In the genomic region with DNA sequence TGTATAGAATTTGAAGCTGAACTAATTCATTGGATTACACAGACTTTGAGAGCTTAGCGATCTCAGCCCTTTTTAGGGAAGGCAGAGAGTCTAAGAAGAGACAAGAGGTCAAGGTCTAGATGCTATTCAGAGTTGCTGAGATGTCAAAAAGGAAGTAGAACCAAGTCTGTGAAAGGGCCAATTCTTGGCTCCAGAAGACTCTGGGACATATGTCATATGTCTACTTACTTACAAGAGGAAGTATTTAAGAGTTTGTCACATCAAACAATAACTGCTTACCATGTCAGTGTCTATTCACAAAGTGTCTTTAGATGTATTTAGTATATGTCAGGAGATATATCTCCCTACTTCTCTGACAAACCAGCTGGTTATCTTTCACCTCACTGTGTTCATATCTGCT, we compare ENCODE assay signal across 26 mouse cellular contexts.
"Had no signal": no experiment of that assay in that cellular context is flagged by ENCODE, and none has a peak within 500 bp of the region (broad histone marks: within the 10 kb centered on the region; RNA-seq: fewer than 3 reads in every experiment).

No protein-coding gene starts in this region.

- H3K36me3 ChIP-seq: heart, embryonic 13.5 days; heart, embryonic 15.5 days; hindbrain, embryonic 10.5 days; hindbrain, embryonic 12.5 days; intestine, embryonic 15.5 days; kidney, embryonic 15.5 days; limb, embryonic 13.5 days; limb, embryonic 15.5 days; liver, embryonic 12.5 days had no signal

- ATAC-seq: forebrain, postnatal 0 days; hindbrain, embryonic 16.5 days; inflammation-experienced regulatory T-cells, adult 6 months; intestine, embryonic 15.5 days; intestine, postnatal 0 days; liver, embryonic 12.5 days had no signal

- H3K4me1 ChIP-seq: intestine, embryonic 15.5 days; kidney, embryonic 15.5 days; liver, embryonic 12.5 days had no signal

- H3K9me3 ChIP-seq: heart, embryonic 13.5 days; heart, embryonic 15.5 days; hindbrain, embryonic 10.5 days; hindbrain, embryonic 12.5 days; intestine, embryonic 15.5 days; kidney, embryonic 15.5 days; limb, embryonic 13.5 days; limb, embryonic 15.5 days; liver, embryonic 12.5 days had no signal

- H3K27me3 ChIP-seq: heart, embryonic 13.5 days; heart, embryonic 15.5 days; hindbrain, embryonic 12.5 days; intestine, embryonic 15.5 days; kidney, embryonic 15.5 days; limb, embryonic 13.5 days; limb, embryonic 15.5 days; liver, embryonic 12.5 days had no signal

- H3K4me2 ChIP-seq: heart, embryonic 11.5 days; heart, embryonic 13.5 days; heart, embryonic 15.5 days; hindbrain, embryonic 12.5 days; hindbrain, embryonic 14.5 days; intestine, embryonic 15.5 days; kidney, embryonic 15.5 days; limb, embryonic 13.5 days; limb, embryonic 15.5 days; liver, embryonic 12.5 days had no signal

- H3K27ac ChIP-seq: heart, adult 2 months; heart, embryonic 13.5 days; heart, embryonic 15.5 days; hindbrain, embryonic 10.5 days; hindbrain, embryonic 12.5 days; hindbrain, embryonic 14.5 days; intestine, embryonic 15.5 days; kidney, embryonic 15.5 days; kidney, postnatal 0 days; limb, embryonic 13.5 days; limb, embryonic 15.5 days; liver, embryonic 12.5 days had no signal

- H3K4me3 ChIP-seq: heart, adult 2 months; heart, embryonic 13.5 days; heart, embryonic 15.5 days; hindbrain, embryonic 10.5 days; hindbrain, embryonic 12.5 days; intestine, embryonic 15.5 days; kidney, embryonic 15.5 days; layer of hippocampus, adult 2 months; limb, embryonic 13.5 days; limb, embryonic 15.5 days; liver, embryonic 12.5 days had no signal

- H3K9ac ChIP-seq: forebrain, postnatal 0 days; heart, embryonic 13.5 days; heart, embryonic 15.5 days; hindbrain, embryonic 12.5 days; hindbrain, embryonic 14.5 days; intestine, embryonic 15.5 days; kidney, embryonic 15.5 days; limb, embryonic 13.5 days; limb, embryonic 15.5 days; liver, embryonic 12.5 days had no signal

- DNase-seq: forebrain, postnatal 0 days; gastrocnemius, postnatal 14 days; gastrocnemius, postnatal 36 days; heart, adult 11 months; heart, adult 2 months; heart, postnatal 4 days; kidney, adult 18-20 months; kidney, postnatal 25 days; kidney, postnatal 4 days; left cerebral cortex, postnatal 4 days had no signal
